Mouse (Mus musculus) hindbrain, postnatal 0 days (tissue): ENCODE data around the gene Hdhd3. TPM values are rescaled to one million over a fixed set of nuclear protein-coding genes. Genes with fewer than 3 reads are reported as not detected.

Experiments
- ATAC-seq: fragments of 200-750 bp; cut with Nextera tagmentation; 2 replicates; pipeline ENCODE4 v1.8.0; 2017; ENCODE audit warnings: mild to moderate bottlenecking, moderate TSS enrichment, moderate library complexity
- DNase-seq: peaks from one replicate; pipeline ENCODE4 v3.0.0-alpha.2; 2015; ENCODE audit warnings: low spot score
- H3K27ac ChIP-seq: fragments of 300-500 bp; sonication (generic); 2 replicates; pipeline ENCODE4 v1.5.1; 2014; ENCODE audit warnings: mild to moderate bottlenecking
- H3K27me3 ChIP-seq: fragments of 300-500 bp; sonication (generic); 2 replicates; pipeline ENCODE4 v1.6.1; 2014; ENCODE audit warnings: low read length, mixed read lengths; ENCODE audit not compliant: insufficient read depth
- H3K36me3 ChIP-seq: fragments of 300-500 bp; sonication (generic); 2 replicates; pipeline ENCODE4 v1.6.1; 2014; ENCODE audit warnings: low read length, mixed read lengths; ENCODE audit not compliant: insufficient read depth
- H3K4me1 ChIP-seq: fragments of 300-500 bp; sonication (generic); 2 replicates; pipeline ENCODE4 v1.6.1; 2014; ENCODE audit warnings: antibody characterized with exemption, low read length, mixed read lengths; ENCODE audit not compliant: insufficient read depth
- H3K4me2 ChIP-seq: fragments of 300-500 bp; sonication (generic); 2 replicates; pipeline ENCODE4 v1.6.1; 2014; ENCODE audit warnings: low read depth, mild to moderate bottlenecking, low read length, moderate library complexity, mixed read lengths
- H3K4me3 ChIP-seq: fragments of 300-500 bp; sonication (generic); 2 replicates; pipeline ENCODE4 v1.5.1; 2014; ENCODE audit warnings: low read length
- H3K9ac ChIP-seq: fragments of 300-500 bp; sonication (generic); replicated peaks from 2 replicates; pipeline ENCODE4 v1.6.1; 2014; ENCODE audit warnings: mild to moderate bottlenecking, low read length, moderate library complexity, mixed read lengths
- H3K9me3 ChIP-seq: fragments of 300-500 bp; sonication (generic); 2 replicates; pipeline ENCODE4 v1.6.1; 2016; ENCODE audit warnings: low read length, mixed read lengths
- CTCF ChIP-seq: IDR thresholded peaks from 2 replicates; pipeline ENCODE4 v1.5.1; 2016; ENCODE audit warnings: antibody characterized with exemption, control low read depth, low read depth
- WGBS: fragments of 180-500 bp; shearing (Covaris S2); extraction: QIAGEN DNeasy Blood & Tissue Kit; methylation state at CpG from one replicate; pipeline ENCODE4 v1.1.7; 2014; 5-methylcytosine and 5-hydroxymethylcytosine counted together
- polyA plus RNA-seq: library from polyadenylated mRNA; unstranded; fragments of >200 nt; fragmentation: Nextera tagmentation; extraction: Ambion mirVana; gene quantifications from 2 replicates; pipeline ENCODE4 v1.2.1, GENCODE M21; 2015
- total RNA-seq: library from RNA; depleted of rRNA; stranded (reverse); fragments of >200 nt; gene quantifications from 2 replicates; pipeline ENCODE4 v1.2.3, GENCODE M21; 2014

Hdhd3 gene
- total and polyA plus RNA-seq, 2 experiments from 2014 or later, result 5.1 to 5.8 TPM

- 0 out of 2 replicates have a peak, but pooled peaks cover 7% of the 10 kb centered on the region for H3K4me1 ChIP-seq
- 69% methylated on average over 2 of the region's 2 CpGs for WGBS
- H3K36me3 ChIP-seq, result no peaks in the 10 kb centered on the region
- H3K9ac ChIP-seq, result no peak overlapping the region
- H3K9me3 ChIP-seq, result no peaks in the 10 kb centered on the region
- no peak overlapping the region for H3K4me3 ChIP-seq
- no peak overlapping the region for H3K4me2 ChIP-seq
- DNase-seq, result no peak
- H3K27me3 ChIP-seq, result no peaks in the 10 kb centered on the region
- ATAC-seq, result no peak
- no peak for TF ChIP-seq CTCF
- no peak overlapping the region for H3K27ac ChIP-seq
Measured at GRCm38 (mm10) chr4:62526256-62526655, 23.0 kb upstream of the Hdhd3 start.

GRCm38 (mm10) chr4:62525489-62525811 lies 22.2 kb upstream of the Hdhd3 start:
- ATAC-seq (no peak), DNase-seq (no peak)
- Histone ChIP-seq H3K9me3 (no peaks in the 10 kb centered on the region), H3K4me1 (0 out of 2 replicates have a peak, but pooled peaks cover 7% of the 10 kb centered on the region), H3K36me3 (no peaks in the 10 kb centered on the region), H3K27me3 (no peaks in the 10 kb centered on the region), H3K4me3 (peak overlapping the region; percentile 82), H3K9ac (peak overlapping the region; percentile 85; the same call in 1 of the 2 replicates), H3K4me2 (peak overlapping the region; percentile 92), H3K27ac (no peak overlapping the region)
- under 1% methylated on average over 10 of the region's 10 CpGs for WGBS
- no peak for TF ChIP-seq CTCF

GRCm38 (mm10) chr4:62524651-62525488 lies 21.6 kb upstream of the Hdhd3 start, which contains the start of the genes Pole3 and 4933430I17Rik:
Gene Pole3, minus strand, starts transcription at chr4:62525068.
Gene 4933430I17Rik, plus strand, starts transcription at chr4:62525369.
- Histone ChIP-seq H3K9ac (peak within 1 kb of the TSS; percentile 85), H3K4me3 (peak within 1 kb of the TSS; percentile 82), H3K36me3 (no peaks in the 10 kb centered on the region), H3K27ac (peak within 1 kb of the TSS; percentile 98), H3K27me3 (no peaks in the 10 kb centered on the region), H3K4me1 (0 out of 2 replicates have a peak, but pooled peaks cover 7% of the 10 kb centered on the region), H3K4me2 (peak within 1 kb of the TSS; percentile 92), H3K9me3 (no peaks in the 10 kb centered on the region)
- under 1% methylated on average over 59 of the region's 59 CpGs for WGBS
- peak; percentile 98 for ATAC-seq
- DNase-seq, result peak; percentile 99
- TF ChIP-seq CTCF, result no peak; the same call in 1 of the 2 replicates

GRCm38 (mm10) chr4:62520892-62521400 lies 17.7 kb upstream of the Hdhd3 start:
- no peak for TF ChIP-seq CTCF
- 85% methylated on average over 2 of the region's 2 CpGs for WGBS
- Histone ChIP-seq H3K27me3 (no peaks in the 10 kb centered on the region), H3K4me2 (no peak overlapping the region), H3K27ac (no peak overlapping the region), H3K36me3 (no peaks in the 10 kb centered on the region), H3K9ac (no peak overlapping the region), H3K4me1 (0 out of 2 replicates have a peak, but pooled peaks cover 16% of the 10 kb centered on the region), H3K4me3 (no peak overlapping the region), H3K9me3 (no peaks in the 10 kb centered on the region)
- no peak for ATAC-seq
- DNase-seq, result no peak

GRCm38 (mm10) chr4:62519849-62520233 lies 16.6 kb upstream of the Hdhd3 start, which contains the start of gene Alad:
Gene Alad, minus strand, starts transcription at chr4:62519918.
- Histone ChIP-seq H3K9me3 (no peaks in the 10 kb centered on the region), H3K36me3 (no peaks in the 10 kb centered on the region), H3K27me3 (no peaks in the 10 kb centered on the region), H3K4me1 (0 out of 2 replicates have a peak, but pooled peaks cover 16% of the 10 kb centered on the region), H3K4me3 (peak within 1 kb of the TSS; percentile 85), H3K9ac (peak within 1 kb of the TSS; percentile 76), H3K4me2 (peak within 1 kb of the TSS; percentile 82), H3K27ac (peak within 1 kb of the TSS; percentile 79)
- ATAC-seq (peak; percentile 85), DNase-seq (peak; percentile 89)
- WGBS, result 0% methylated on average over 37 of the region's 37 CpGs
- TF ChIP-seq CTCF, result no peak

GRCm38 (mm10) chr4:62519122-62519848 lies 16.0 kb upstream of the Hdhd3 start:
- H3K9ac ChIP-seq, result peak overlapping the region; percentile 76
- peak; percentile 77 for ATAC-seq
- H3K4me3 ChIP-seq, result peak overlapping the region; percentile 85
- peak overlapping the region; percentile 79 for H3K27ac ChIP-seq
- no peaks in the 10 kb centered on the region for H3K27me3 ChIP-seq
- no peak for DNase-seq
- 0 out of 2 replicates have a peak, but pooled peaks cover 12% of the 10 kb centered on the region for H3K4me1 ChIP-seq
- TF ChIP-seq CTCF, result no peak
- H3K4me2 ChIP-seq, result peak overlapping the region; percentile 82
- no peaks in the 10 kb centered on the region for H3K9me3 ChIP-seq
- WGBS, result 2% methylated on average over 26 of the region's 26 CpGs
- no peaks in the 10 kb centered on the region for H3K36me3 ChIP-seq
